Mouse (Mus musculus) heart, embryonic 12.5 days (tissue): ENCODE measurements around the gene Bod1l. TPM values are rescaled to one million over a fixed set of nuclear protein-coding genes. Genes with fewer than 3 reads are reported as not detected.
A peak's percentile ranks its signal among the peaks of the same experiment; 100 is the strongest.

Experiments used
- ATAC-seq: fragments of 200-750 bp; cut with Nextera tagmentation; 2 replicates; pipeline ENCODE4 v1.8.0; 2017; ENCODE audit warnings: moderate TSS enrichment, moderate library complexity; ENCODE audit not compliant: insufficient number of reproducible peaks, low FRiP score
- H3K27ac ChIP-seq: fragments of 300-500 bp; sonication (generic); 2 replicates; pipeline ENCODE4 v1.5.1; 2016; ENCODE audit warnings: mild to moderate bottlenecking, moderate library complexity; ENCODE audit not compliant: poor library complexity, severe bottlenecking
- H3K27me3 ChIP-seq: fragments of 300-500 bp; sonication (generic); replicated peaks from 2 replicates; pipeline ENCODE4 v1.6.1; 2016; ENCODE audit warnings: mild to moderate bottlenecking, moderate library complexity
- H3K36me3 ChIP-seq: fragments of 300-500 bp; sonication (generic); 2 replicates; pipeline ENCODE4 v1.6.1; 2016; ENCODE audit warnings: mild to moderate bottlenecking, moderate library complexity
- H3K4me1 ChIP-seq: fragments of 300-500 bp; sonication (generic); replicated peaks from 2 replicates; pipeline ENCODE4 v1.6.1; 2016; ENCODE audit warnings: mild to moderate bottlenecking
- H3K4me2 ChIP-seq: fragments of 300-500 bp; sonication (generic); 2 replicates; pipeline ENCODE4 v1.6.1; 2016; ENCODE audit warnings: mild to moderate bottlenecking, moderate library complexity
- H3K4me3 ChIP-seq: fragments of 300-500 bp; sonication (generic); 2 replicates; pipeline ENCODE4 v1.5.1; 2016; ENCODE audit warnings: mild to moderate bottlenecking
- H3K9ac ChIP-seq: fragments of 300-500 bp; sonication (generic); 2 replicates; pipeline ENCODE4 v1.6.1; 2016; ENCODE audit warnings: mild to moderate bottlenecking, moderate library complexity
- H3K9me3 ChIP-seq: fragments of 300-500 bp; sonication (generic); replicated peaks from 2 replicates; pipeline ENCODE4 v1.6.1; 2016; ENCODE audit warnings: mild to moderate bottlenecking, moderate library complexity
- WGBS: fragments of 180-500 bp; shearing (Covaris S2); methylation state at CpG from one replicate; pipeline ENCODE4 v1.1.7; 2016; 5-methylcytosine and 5-hydroxymethylcytosine counted together
- polyA plus RNA-seq: library from polyadenylated mRNA; unstranded; fragments of >200 nt; fragmentation: Nextera tagmentation; extraction: Ambion mirVana; gene quantifications from 2 replicates; pipeline ENCODE4 v1.2.1, GENCODE M21; 2016

Bod1l gene
- polyA plus RNA-seq, 1 experiment from 2014 or later: 17.4 TPM

DNA sequence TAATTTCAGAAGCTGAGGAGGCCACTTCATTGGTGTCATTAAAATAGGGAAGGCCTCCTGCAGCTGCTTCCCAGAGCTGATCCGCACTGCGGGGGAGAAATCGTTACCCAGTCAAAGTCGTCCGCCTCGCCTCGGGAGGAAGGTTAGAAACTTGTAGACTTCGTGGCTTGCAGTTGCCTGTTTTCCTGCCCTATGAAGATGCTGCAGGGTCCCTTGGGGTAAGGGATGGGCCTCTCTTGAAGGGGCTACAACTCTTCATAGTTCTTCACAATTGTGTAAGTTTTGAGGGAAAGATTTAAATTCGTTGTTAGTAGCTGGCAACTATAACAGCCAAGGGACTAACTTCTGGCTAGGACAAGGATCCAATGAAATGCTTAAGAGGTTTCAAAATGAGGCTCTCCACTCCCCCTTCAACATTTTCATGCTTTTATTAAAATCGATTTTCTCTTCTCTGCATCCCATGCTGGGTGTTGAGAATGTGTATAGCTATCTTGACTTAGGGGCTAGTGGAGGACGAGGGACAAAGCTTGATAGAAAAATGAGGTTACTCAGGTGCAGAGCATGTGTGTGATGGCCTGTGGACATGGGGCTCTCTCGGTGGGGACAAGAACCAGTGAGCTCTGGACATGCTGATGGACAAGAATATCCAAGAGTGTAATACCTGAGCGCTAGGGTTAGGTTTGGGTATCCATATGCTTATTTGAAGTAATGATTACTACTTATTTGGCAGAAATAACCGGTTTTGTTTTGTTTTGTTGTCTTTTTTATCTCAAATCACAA lies 78.3 kb downstream of the Bod1l start:
- WGBS: 3% methylated on average over 14 of the region's 14 CpGs
- Histone ChIP-seq H3K9me3 (no peaks in the 10 kb centered on the region), H3K4me2 (no peak overlapping the region), H3K27me3 (peaks cover 78% of the 10 kb centered on the region), H3K4me1 (peaks cover 37% of the 10 kb centered on the region), H3K9ac (no peak overlapping the region), H3K36me3 (no peaks in the 10 kb centered on the region), H3K27ac (no peak overlapping the region), H3K4me3 (no peak overlapping the region)
- ATAC-seq: no peak

DNA sequence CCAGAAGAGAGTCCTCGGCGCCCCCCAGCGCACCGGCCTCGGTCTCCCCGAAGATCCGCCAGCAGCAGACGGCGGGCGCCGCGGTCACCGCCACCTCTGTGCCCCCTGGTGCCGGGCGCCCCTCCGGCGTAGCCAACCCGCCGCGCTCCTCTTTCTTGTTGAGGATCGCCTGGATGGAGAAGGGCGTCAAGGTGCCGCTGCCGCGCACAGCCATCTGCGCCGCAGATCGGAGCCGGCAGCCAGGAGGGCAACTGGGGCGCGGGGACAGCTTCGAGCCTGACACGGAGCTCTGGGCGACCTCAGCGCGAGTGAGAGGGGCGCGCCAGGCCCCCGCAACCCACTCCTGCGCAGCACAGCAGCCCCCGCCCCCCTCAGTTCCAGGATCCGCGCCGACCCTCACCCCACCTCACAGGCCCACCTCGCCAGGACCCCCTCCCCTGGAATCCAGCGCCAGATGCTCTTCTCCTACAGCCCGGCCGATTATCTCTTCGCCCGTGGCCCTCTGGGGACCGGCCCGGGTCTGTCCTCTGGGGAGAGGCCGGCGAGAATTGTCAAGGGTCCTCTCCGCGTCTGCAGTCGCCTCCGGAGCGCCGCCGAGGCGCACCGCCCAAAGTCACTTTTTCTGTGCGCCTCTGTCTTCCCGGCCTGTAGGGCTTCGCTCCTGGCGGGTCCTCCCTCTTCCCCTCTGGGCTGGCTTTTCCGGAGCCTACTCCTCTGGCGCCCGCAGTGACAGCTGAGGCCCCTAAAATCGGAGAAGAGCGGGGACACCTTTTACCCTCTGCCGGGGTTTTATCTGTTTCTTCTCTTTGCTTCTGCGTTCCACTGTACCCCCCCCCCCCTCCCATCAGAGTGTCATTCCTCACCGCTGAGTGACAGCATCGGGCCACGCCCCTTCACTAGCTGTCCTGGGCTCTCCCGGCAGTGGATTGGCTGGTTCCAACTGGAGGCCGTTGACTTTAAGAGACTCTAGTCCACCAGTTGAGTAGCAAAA lies 80.1 kb downstream of the Bod1l start, which contains the start of gene Nkx3-2:
TSS of gene Nkx3-2 (minus strand) at position 771 of the 991 bp plus-strand sequence.
- WGBS: under 1% methylated on average over 72 of the region's 79 CpGs
- peak; percentile 58 for ATAC-seq
- 0 out of 2 replicates have a peak within 1 kb of the TSS, but pooled peaks have one; percentile 34 for H3K9ac ChIP-seq

DNA sequence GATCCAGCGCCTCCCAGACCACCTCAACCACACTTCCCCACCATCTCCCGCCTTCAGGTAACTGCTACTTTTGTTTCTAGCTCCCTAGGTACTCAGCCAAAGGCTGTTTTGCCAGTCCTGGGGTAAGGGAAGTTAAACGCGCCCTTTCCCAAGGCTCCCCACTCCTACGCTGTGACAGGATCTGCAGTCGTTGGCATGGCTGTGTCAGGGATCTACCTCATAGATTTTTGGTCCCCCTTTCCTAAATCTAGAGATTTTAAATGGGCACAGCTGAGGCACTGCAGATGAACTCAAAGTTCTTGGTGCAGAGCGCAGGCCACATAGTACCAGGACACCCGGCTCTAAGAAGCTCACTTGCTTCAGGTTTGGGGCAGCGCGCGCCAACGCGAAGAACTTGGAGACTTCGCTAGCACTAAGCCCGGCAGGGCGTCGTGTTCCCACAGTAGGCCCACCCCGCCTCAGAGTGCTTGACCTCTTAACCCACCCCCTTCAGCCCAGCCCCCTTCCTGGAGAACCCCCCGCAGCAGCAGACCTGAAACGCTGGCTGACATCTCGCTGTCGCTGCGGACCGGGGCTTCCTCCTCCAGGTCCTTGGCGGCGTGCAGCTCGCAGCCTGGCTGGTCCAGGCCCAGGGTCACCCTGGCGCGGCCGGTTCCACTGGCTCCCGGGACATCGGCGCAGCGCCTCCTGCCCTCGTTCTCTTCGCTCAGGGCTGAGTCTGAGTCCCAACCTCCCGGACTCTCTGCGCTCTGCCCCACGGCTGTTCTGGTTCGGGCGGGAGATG lies 81.0 kb downstream of the Bod1l start:
- ATAC-seq: peak; percentile 59
- WGBS: under 1% methylated on average over 41 of the region's 41 CpGs
- H3K27ac ChIP-seq: no peak overlapping the region
- no peak overlapping the region for H3K9ac ChIP-seq
- H3K4me2 ChIP-seq: peak overlapping the region; percentile 74
- H3K4me1 ChIP-seq: peaks cover 37% of the 10 kb centered on the region
- peaks cover 87% of the 10 kb centered on the region for H3K27me3 ChIP-seq
- H3K9me3 ChIP-seq: no peaks in the 10 kb centered on the region
- no peaks in the 10 kb centered on the region for H3K36me3 ChIP-seq
- H3K4me3 ChIP-seq: peak overlapping the region; percentile 44

More for the DNA sequence above, 80.1 kb downstream of the Bod1l start, which contains the start of gene Nkx3-2:
- peak within 1 kb of the TSS; percentile 44 for H3K4me3 ChIP-seq
- H3K4me1 ChIP-seq: peaks cover 37% of the 10 kb centered on the region
- H3K4me2 ChIP-seq: peak within 1 kb of the TSS; percentile 74
- peaks cover 85% of the 10 kb centered on the region for H3K27me3 ChIP-seq
- H3K36me3 ChIP-seq: no peaks in the 10 kb centered on the region
- H3K9me3 ChIP-seq: no peaks in the 10 kb centered on the region
- no peak within 1 kb of the TSS for H3K27ac ChIP-seq

DNA sequence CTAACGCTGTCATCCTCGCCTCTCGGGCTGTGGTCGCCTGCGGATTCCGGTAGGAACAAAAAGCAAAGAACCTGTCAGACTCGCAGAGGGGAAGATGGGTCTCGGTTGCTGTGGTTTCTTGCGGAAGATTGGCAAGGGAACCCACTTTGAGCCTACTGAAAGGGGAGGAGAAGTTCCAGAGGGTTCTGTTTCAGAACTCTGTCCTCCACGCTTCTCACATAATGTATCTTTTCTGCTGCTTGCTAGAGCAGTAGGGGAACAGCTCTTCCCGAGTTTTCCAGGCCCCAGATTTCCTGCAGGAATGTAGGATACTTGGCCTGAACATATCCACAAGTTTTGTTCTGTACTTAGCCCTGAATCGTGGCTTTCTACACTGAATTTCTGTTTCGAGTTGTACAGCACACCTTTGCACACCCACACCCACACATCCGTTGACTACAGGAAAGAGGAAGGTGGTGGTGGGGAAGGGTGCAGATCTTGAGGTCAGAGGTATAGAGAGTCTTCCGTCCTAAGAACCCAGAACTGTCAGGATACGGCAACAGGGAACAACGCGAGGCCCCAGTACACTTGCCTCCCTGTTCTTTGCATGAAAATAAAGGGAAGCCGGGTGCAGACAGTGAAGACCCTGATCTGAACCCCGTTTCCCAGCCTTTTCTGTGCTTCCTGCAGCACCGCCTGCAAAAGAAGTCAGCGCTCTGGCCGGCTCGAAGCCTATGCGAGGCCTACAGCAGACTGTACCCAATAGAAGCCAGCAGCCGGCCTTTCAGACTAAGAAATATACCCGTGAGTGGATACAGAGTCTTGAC lies 81.8 kb downstream of the Bod1l start:
- whole genome bisulfite sequencing: 4% methylated on average over 27 of the region's 27 CpGs
- Histone ChIP-seq H3K4me3 (peak overlapping the region; percentile 22), H3K27ac (no peak overlapping the region), H3K27me3 (peaks cover 89% of the 10 kb centered on the region), H3K36me3 (no peaks in the 10 kb centered on the region), H3K9me3 (no peaks in the 10 kb centered on the region), H3K4me1 (peaks cover 32% of the 10 kb centered on the region), H3K4me2 (peak overlapping the region; percentile 45), H3K9ac (no peak overlapping the region)
- ATAC-seq: no peak

DNA sequence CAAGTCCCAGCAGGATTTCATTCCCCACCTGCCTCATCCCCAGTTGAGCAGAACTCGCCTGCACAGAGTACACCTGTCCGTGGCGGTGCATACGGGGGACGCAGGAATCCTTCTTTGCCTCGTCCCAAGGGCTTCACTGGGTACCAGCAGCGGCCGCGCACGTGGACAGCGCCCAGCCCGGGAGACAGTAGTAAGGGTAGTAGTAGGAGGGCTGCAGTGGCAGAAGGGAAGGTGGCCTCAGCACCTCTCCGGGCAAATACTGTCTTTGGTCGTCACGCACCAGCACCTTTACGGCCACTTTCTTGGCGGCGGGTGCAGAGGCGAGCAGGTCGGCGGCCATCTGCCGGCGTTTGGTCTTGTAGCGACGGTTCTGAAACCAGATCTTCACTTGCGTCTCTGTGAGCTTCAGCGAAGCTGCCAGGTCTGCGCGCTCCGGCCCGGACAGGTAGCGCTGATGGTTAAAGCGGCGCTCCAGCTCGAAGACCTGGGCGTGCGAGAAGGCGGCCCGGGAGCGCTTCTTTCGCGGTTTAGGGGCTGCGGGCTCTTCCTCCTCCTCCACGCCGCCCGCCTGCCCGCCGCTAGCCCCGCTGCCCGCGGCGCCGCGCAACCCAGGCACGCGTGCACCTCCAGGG lies 82.5 kb downstream of the Bod1l start:
- 2% methylated on average over 56 of the region's 56 CpGs for WGBS
- no peak overlapping the region for H3K9ac ChIP-seq
- no peaks in the 10 kb centered on the region for H3K36me3 ChIP-seq
- H3K4me1 ChIP-seq: peaks cover 28% of the 10 kb centered on the region
- H3K4me2 ChIP-seq: peak overlapping the region; percentile 45
- no peak for ATAC-seq
- H3K27ac ChIP-seq: no peak overlapping the region
- peak overlapping the region; percentile 22 for H3K4me3 ChIP-seq
- no peaks in the 10 kb centered on the region for H3K9me3 ChIP-seq
- H3K27me3 ChIP-seq: peaks cover 89% of the 10 kb centered on the region

DNA sequence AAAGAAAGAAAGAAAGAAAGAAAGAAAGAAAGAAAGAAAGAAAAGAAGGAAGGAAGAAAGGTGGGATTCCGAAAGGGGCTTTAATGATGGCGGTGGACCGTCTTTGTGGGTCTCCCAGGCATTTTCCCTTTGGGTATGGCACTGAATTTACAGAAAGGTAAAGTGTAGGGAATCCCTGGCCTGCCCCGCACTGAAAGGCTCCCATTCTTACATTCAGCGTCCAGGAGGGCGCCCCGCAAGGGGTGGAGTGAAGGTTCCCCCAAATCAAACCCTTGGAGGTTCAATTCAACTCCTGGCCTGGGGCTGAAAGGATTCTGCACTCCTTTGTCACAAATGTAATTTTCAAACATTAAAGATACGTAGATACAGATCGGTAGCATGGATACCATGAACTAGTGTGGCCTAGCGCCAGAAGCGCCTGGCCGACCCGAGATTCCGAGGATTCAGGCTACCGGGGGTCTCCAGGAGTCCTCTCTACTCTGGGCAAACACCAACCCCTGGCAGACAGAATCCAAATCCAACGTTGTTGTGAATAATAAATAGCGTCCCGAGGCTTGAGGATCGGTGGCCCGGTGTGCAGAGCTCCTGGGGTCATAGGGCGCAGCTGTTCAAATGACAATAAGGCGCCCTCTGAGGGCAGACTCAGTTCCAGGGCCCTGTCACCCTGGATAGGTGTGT lies 83.1 kb downstream of the Bod1l start:
- Histone ChIP-seq H3K9ac (no peak overlapping the region), H3K4me2 (no peak overlapping the region), H3K27me3 (peaks cover 89% of the 10 kb centered on the region), H3K27ac (no peak overlapping the region), H3K4me3 (0 out of 2 replicates have a peak overlapping the region, but pooled peaks have one; percentile 22), H3K4me1 (peaks cover 28% of the 10 kb centered on the region), H3K9me3 (no peaks in the 10 kb centered on the region), H3K36me3 (no peaks in the 10 kb centered on the region)
- ATAC-seq: no peak
- WGBS: 5% methylated on average over 22 of the region's 22 CpGs

DNA sequence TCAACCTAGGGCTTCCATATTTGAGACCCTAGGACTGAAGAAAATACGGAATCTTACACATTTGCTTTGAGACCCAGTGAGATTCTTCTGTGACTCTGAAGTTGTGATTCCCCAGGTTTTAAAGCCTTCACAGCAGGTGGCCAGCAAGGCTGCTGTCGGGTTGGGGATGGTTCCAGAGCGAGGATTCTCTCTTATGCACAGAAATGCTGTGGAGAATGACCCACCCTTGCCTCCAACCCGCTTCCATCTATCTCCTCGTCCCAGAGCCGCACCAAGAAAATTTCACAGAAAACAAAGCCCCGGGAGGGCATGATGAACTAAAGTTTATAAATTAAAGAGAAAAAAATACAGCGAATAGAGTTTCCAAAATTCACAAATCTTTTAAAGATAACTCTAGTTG lies 84.0 kb downstream of the Bod1l start:
- Histone ChIP-seq H3K27ac (no peak overlapping the region), H3K9me3 (no peaks in the 10 kb centered on the region), H3K4me3 (no peak overlapping the region), H3K27me3 (peaks cover 92% of the 10 kb centered on the region), H3K36me3 (no peaks in the 10 kb centered on the region), H3K9ac (no peak overlapping the region), H3K4me2 (no peak overlapping the region), H3K4me1 (peaks cover 28% of the 10 kb centered on the region)
- ATAC-seq: no peak
- 5% methylated on average over 8 of the region's 8 CpGs for whole genome bisulfite sequencing

DNA sequence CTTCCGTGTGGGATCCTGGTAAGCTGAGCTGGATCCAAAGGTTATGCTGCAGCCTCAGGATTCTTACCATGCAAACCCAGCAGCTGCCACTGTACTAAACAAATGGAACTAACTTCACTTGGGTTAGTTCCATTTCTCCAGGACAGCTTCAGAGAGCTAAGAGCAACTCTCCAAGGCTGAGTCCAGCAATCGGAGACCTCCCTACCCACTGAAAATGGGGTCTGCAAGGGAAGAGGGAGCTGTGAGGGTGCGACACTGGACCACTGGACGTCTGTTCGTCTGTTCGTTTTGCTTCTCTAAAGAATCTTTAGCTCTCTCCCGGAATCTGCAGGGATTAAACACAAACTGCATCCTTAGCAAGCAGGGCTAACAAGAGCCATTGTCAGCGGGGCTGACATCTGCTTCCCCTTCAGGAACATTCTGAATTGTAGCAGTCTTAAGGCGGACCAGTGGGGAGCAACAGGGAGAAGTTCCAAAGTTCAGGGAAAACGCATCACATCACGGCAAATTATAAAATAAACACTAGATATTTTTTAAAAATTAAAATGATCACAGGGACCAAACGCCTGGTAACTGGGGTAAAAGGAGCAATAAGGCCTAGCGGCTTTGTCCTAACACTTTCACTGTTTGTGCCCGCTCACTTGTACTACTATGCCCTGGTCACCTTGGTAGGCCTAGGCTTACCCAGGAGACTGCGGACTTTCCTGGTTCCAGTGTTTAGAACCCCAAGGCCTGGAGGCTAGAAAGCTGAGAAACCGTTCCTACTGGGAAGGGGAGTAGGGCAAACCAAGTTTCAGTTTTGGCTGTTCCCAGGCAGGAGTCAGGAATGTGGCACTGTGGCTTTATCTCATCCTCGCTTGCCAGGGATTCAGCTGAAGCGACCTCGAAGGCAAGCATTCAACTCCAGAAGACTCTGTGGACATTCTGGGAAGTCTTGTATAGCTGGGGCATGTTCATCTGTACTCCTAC lies 85.2 kb downstream of the Bod1l start:
- peaks cover 94% of the 10 kb centered on the region for H3K27me3 ChIP-seq
- H3K9me3 ChIP-seq: no peaks in the 10 kb centered on the region
- no peak overlapping the region for H3K4me2 ChIP-seq
- H3K4me1 ChIP-seq: peaks cover 21% of the 10 kb centered on the region
- ATAC-seq: no peak
- 6% methylated on average over 19 of the region's 19 CpGs for WGBS
- no peaks in the 10 kb centered on the region for H3K36me3 ChIP-seq
- H3K4me3 ChIP-seq: no peak overlapping the region
- H3K9ac ChIP-seq: no peak overlapping the region
- H3K27ac ChIP-seq: no peak overlapping the region

DNA sequence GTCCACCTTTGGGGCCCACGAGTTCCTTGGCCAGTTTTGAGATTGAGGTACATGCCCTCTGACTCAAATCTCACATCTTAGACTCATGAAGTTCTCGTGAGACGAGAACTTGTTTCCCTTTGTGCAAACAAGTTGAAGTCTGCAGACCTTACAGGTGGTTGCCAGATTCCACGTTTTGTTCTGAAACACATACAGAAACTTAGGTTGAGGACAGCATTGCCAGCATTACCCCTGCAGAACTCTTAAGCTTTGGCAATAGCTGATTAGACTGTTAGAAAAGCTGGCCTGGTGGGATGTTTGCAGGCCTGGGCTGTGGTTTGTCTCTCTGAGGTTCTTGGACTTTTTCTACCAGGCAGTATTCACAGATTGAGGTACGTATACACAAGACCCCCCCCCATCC lies 86.8 kb downstream of the Bod1l start:
- no peaks in the 10 kb centered on the region for H3K36me3 ChIP-seq
- peaks cover 92% of the 10 kb centered on the region for H3K27me3 ChIP-seq
- H3K4me3 ChIP-seq: no peak overlapping the region
- peaks cover 9% of the 10 kb centered on the region for H3K4me1 ChIP-seq
- 8% methylated on average over 5 of the region's 5 CpGs for WGBS
- no peak overlapping the region for H3K4me2 ChIP-seq
- no peak overlapping the region for H3K27ac ChIP-seq
- no peaks in the 10 kb centered on the region for H3K9me3 ChIP-seq
- ATAC-seq: no peak
- H3K9ac ChIP-seq: no peak overlapping the region
